Mouse (Mus musculus) liver, adult 2 months (tissue): Measurements from ENCODE around the gene Nup210. TPM values are rescaled to one million over a fixed set of nuclear protein-coding genes. Genes with fewer than 3 reads are reported as not detected.
A peak's percentile ranks its signal among the peaks of the same experiment; 100 is the strongest.

Source experiments
- DNase-seq: peaks from one replicate; pipeline ENCODE4 v3.0.0-alpha.2; 2011; ENCODE audit warnings: low read depth, low spot score; ENCODE audit errors: extremely low read depth
- H3K27ac ChIP-seq: fragments of 200-500 bp; replicated peaks from 2 replicates; pipeline ENCODE4 v1.5.1; 2012; ENCODE audit warnings: low read depth, mild to moderate bottlenecking, control low read depth, inconsistent platforms, low read length; ENCODE audit not compliant: insufficient read depth
- H3K27me3 ChIP-seq: fragments of 200-500 bp; 2 replicates; pipeline ENCODE4 v1.6.1; 2012; ENCODE audit warnings: mild to moderate bottlenecking, moderate library complexity, low read length, inconsistent platforms; ENCODE audit not compliant: control insufficient read depth, insufficient read depth
- H3K36me3 ChIP-seq: fragments of 200-500 bp; 2 replicates; pipeline ENCODE4 v1.6.1; 2012; ENCODE audit warnings: low read length, inconsistent platforms; ENCODE audit not compliant: control insufficient read depth, insufficient read depth
- H3K4me1 ChIP-seq: fragments of 200-500 bp; 2 replicates; pipeline ENCODE4 v1.6.1; 2011; ENCODE audit warnings: low read length; ENCODE audit not compliant: control insufficient read depth, insufficient read depth
- H3K4me3 ChIP-seq: fragments of 200-500 bp; 2 replicates; pipeline ENCODE4 v1.5.1; 2011; ENCODE audit warnings: low read depth, mild to moderate bottlenecking, control low read depth, low read length, moderate library complexity; ENCODE audit not compliant: insufficient read depth
- H3K79me2 ChIP-seq: fragments of 200-500 bp; 2 replicates; pipeline ENCODE4 v1.6.1; 2012; ENCODE audit warnings: inconsistent platforms, mild to moderate bottlenecking, low read length, moderate library complexity; ENCODE audit not compliant: control insufficient read depth, insufficient read depth
- H3K9ac ChIP-seq: fragments of 200-500 bp; 2 replicates; pipeline ENCODE4 v1.6.1; 2012; ENCODE audit warnings: low read depth, mild to moderate bottlenecking, control low read depth, inconsistent platforms, low read length
- CTCF ChIP-seq: fragments of 200-500 bp; IDR thresholded peaks from 2 replicates; pipeline ENCODE4 v1.5.1; 2011; ENCODE audit warnings: low read depth, low read length, control low read depth
- POLR2A ChIP-seq: fragments of 200-500 bp; IDR thresholded peaks from 2 replicates; pipeline ENCODE4 v1.6.1; 2011; ENCODE audit warnings: low read length, control low read depth; ENCODE audit not compliant: insufficient read depth; ENCODE audit errors: extremely low read depth
- WGBS: fragments of 180-500 bp; shearing (Covaris S2); methylation state at CpG from one replicate; pipeline ENCODE4 v1.1.7; 2018; 5-methylcytosine and 5-hydroxymethylcytosine counted together
- polyA plus RNA-seq: library from polyadenylated mRNA; depleted of rRNA; stranded (reverse); fragments of >200 nt; gene quantifications from 2 replicates; pipeline ENCODE4 v1.2.3, GENCODE M21; 2012; rRNA removed
- total RNA-seq: library from RNA; depleted of rRNA; stranded (reverse); fragments of >200 nt; gene quantifications from 2 replicates; pipeline ENCODE4 v1.2.3, GENCODE M21; 2014; rRNA removed

The Nup210 gene
- total RNA-seq (12.2 and 14.9 TPM in 2 replicates), polyA plus RNA-seq (13.8 and 18.3 TPM in 2 replicates)

- Histone ChIP-seq H3K27me3 (no peaks in the 10 kb centered on the region), H3K27ac (peak within 1 kb of the TSS; percentile 57; the same call in 1 of the 2 replicates), H3K4me3 (peak within 1 kb of the TSS; percentile 92), H3K4me1 (peaks cover 9% of the 10 kb centered on the region; the same call in 1 of the 2 replicates), H3K9ac (peak within 1 kb of the TSS; percentile 90), H3K36me3 (no peaks in the 10 kb centered on the region), H3K79me2 (peaks cover 5% of the 10 kb centered on the region; the same call in 1 of the 2 replicates)
- 1% methylated on average over 93 of the region's 93 CpGs for WGBS
- DNase-seq: peak; percentile 87
- TF ChIP-seq CTCF (peak; percentile 81), POLR2A (0 out of 2 replicates have a peak, but pooled peaks have one; percentile 19)
Measured at GRCm38 (mm10) chr6:91116244-91117145, at the start of gene Nup210. Gene Nup210 (minus strand): TSS chr6:91116829.

GRCm38 (mm10) chr6:91165210-91165609 is 48.6 kb upstream of the Nup210 start:
- peaks cover 15% of the 10 kb centered on the region for H3K4me1 ChIP-seq
- H3K9ac ChIP-seq: no peak overlapping the region
- H3K36me3 ChIP-seq: peaks cover 1% of the 10 kb centered on the region; the same call in 1 of the 2 replicates
- WGBS: 38% methylated on average over 3 of the region's 3 CpGs
- no peaks in the 10 kb centered on the region; the same call in 1 of the 2 replicates for H3K79me2 ChIP-seq
- DNase-seq: peak; percentile 48
- H3K4me3 ChIP-seq: no peak overlapping the region
- TF ChIP-seq CTCF: peak; percentile 86
- TF ChIP-seq POLR2A: no peak
- no peaks in the 10 kb centered on the region for H3K27me3 ChIP-seq
- no peak overlapping the region for H3K27ac ChIP-seq

GRCm38 (mm10) chr6:91164584-91164983 is 48.0 kb upstream of the Nup210 start:
- H3K9ac ChIP-seq: no peak overlapping the region
- H3K4me1 ChIP-seq: peaks cover 19% of the 10 kb centered on the region
- no peak overlapping the region for H3K27ac ChIP-seq
- TF ChIP-seq POLR2A: no peak
- TF ChIP-seq CTCF: no peak
- no peaks in the 10 kb centered on the region for H3K27me3 ChIP-seq
- H3K4me3 ChIP-seq: no peak overlapping the region
- H3K36me3 ChIP-seq: no peaks in the 10 kb centered on the region
- H3K79me2 ChIP-seq: no peaks in the 10 kb centered on the region; the same call in 1 of the 2 replicates
- DNase-seq: no peak
- WGBS: 93% methylated on average over 2 of the region's 2 CpGs

- no peak for TF ChIP-seq POLR2A
- TF ChIP-seq CTCF: no peak
- DNase-seq: no peak
- 84% methylated on average over 5 of the region's 5 CpGs for WGBS
- Histone ChIP-seq H3K36me3 (no peaks in the 10 kb centered on the region), H3K27me3 (no peaks in the 10 kb centered on the region), H3K79me2 (no peaks in the 10 kb centered on the region; the same call in 1 of the 2 replicates), H3K27ac (no peak overlapping the region), H3K9ac (no peak overlapping the region), H3K4me1 (peaks cover 26% of the 10 kb centered on the region), H3K4me3 (no peak overlapping the region)
Measured at GRCm38 (mm10) chr6:91163195-91163911, 46.7 kb upstream of the Nup210 start.

- H3K4me1 ChIP-seq: peaks cover 33% of the 10 kb centered on the region
- H3K27ac ChIP-seq: peak overlapping the region; percentile 86
- no peaks in the 10 kb centered on the region for H3K36me3 ChIP-seq
- H3K79me2 ChIP-seq: peaks cover 3% of the 10 kb centered on the region; the same call in 1 of the 2 replicates
- DNase-seq: peak; percentile 99
- TF ChIP-seq CTCF (no peak), POLR2A (no peak)
- no peaks in the 10 kb centered on the region for H3K27me3 ChIP-seq
- no peak overlapping the region for H3K9ac ChIP-seq
- no peak overlapping the region for H3K4me3 ChIP-seq
- WGBS: 25% methylated on average over 5 of the region's 5 CpGs
Measured at GRCm38 (mm10) chr6:91162314-91162713, 45.7 kb upstream of the Nup210 start.
